Mouse (Mus musculus): ENCODE data around the gene Olfr644.

DNA sequence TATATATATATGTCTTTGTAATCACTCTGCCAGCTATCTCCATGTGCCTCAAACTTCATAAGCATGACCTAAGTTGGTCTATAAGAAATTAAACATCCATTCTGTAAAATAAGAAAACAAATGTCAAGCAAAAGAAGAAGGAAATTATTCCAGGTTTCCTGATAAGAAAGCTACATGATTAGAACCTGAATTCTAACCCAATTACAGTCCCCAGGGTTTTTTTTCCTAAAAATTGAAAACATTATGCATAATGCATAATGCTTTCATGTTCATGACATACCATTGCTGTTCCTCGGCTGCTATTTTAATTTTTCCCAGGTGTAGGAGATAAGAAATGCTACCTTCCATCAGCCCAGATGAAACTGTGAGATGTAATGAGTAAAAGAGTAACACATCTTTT is 13.7 kb upstream of the Olfr644 start, which contains the start of gene Olfr645:
- TF ChIP-seq CTCF (IDR thresholded peaks at IDR 0.05; ENCODE audit: insufficient read depth, low read length) (no peak), POLR2A (IDR thresholded peaks at IDR 0.05; ENCODE audit: borderline replicate concordance, extremely low read depth, low read depth, low read length) (no peak)

Data from lung, adult 2 months (tissue).